In genomic region chr5:107598380-107598779, GRCm38 (mm10) we compare ENCODE assay signal across 8 mouse cellular contexts. TPM values are rescaled to one million over a fixed set of nuclear protein-coding genes. Genes with fewer than 3 reads are reported as not detected.
DNase-seq lines count a peak whose midpoint lies in the region; ATAC-seq and TF ChIP-seq lines count a peak whose summit lies in the region.

No protein-coding gene starts in this region.

- no peaks in the 10 kb centered on the region for H3K79me2 ChIP-seq in myocyte (ENCODE audit: control insufficient read depth, insufficient read depth)

- no peak overlapping the region for H3K27ac ChIP-seq in kidney, postnatal 0 days
- H3K27ac ChIP-seq in hindbrain, postnatal 0 days, result peak overlapping the region; percentile 88

- peak overlapping the region; percentile 74; the same call in 1 of the 2 replicates for H3K4me3 ChIP-seq in kidney, postnatal 0 days (replicated peaks; ENCODE audit: low read depth, low read length)
- H3K4me3 ChIP-seq in hindbrain, postnatal 0 days (ENCODE audit: low read length), result peak overlapping the region; percentile 58
- peak overlapping the region; percentile 87 for H3K4me3 ChIP-seq in myocyte

- peaks cover 11% of the 10 kb centered on the region for H3K36me3 ChIP-seq in kidney, postnatal 0 days (ENCODE audit: insufficient read depth, low read length)
- H3K36me3 ChIP-seq in hindbrain, postnatal 0 days (ENCODE audit: insufficient read depth, low read length), result peaks cover 17% of the 10 kb centered on the region
- H3K36me3 ChIP-seq in myocyte (ENCODE audit: control insufficient read depth, insufficient read depth), result peaks cover 13% of the 10 kb centered on the region

- no peak for TF ChIP-seq CTCF in kidney, postnatal 0 days (IDR thresholded peaks at IDR 0.05; ENCODE audit: low read depth)
- no peak for TF ChIP-seq CTCF in hindbrain, postnatal 0 days (IDR thresholded peaks at IDR 0.05; ENCODE audit: low read depth)

- no peaks in the 10 kb centered on the region for H3K4me1 ChIP-seq in kidney, postnatal 0 days (replicated peaks; ENCODE audit: insufficient read depth, low read length)
- H3K4me1 ChIP-seq in hindbrain, postnatal 0 days (ENCODE audit: insufficient read depth, low read length), result peaks cover 4% of the 10 kb centered on the region; the same call in 1 of the 2 replicates

- H3K9ac ChIP-seq in kidney, postnatal 0 days (ENCODE audit: low read depth, low read length), result peak overlapping the region; percentile 83; the same call in 1 of the 2 replicates
- peak overlapping the region; percentile 71 for H3K9ac ChIP-seq in hindbrain, postnatal 0 days (replicated peaks; ENCODE audit: low read length)

- peak; percentile 13 for DNase-seq in kidney, postnatal 0 days (ENCODE audit: low spot score)
- DNase-seq in kidney, adult 8-10 months, result no peak
- DNase-seq in R1 (ENCODE audit: low read depth, low spot score), result peak; percentile 9
- no peak for DNase-seq in hindbrain, postnatal 0 days (ENCODE audit: low spot score)
- no peak for DNase-seq in gastrocnemius, postnatal 36 days
- no peak for DNase-seq in left cerebral cortex, postnatal 10 days (ENCODE audit: extremely low spot score in 1 of 2, low spot score in 2 of 2)
- DNase-seq in right cerebral cortex, adult 18-20 months, result no peak

- no peaks in the 10 kb centered on the region for H3K27me3 ChIP-seq in kidney, postnatal 0 days (ENCODE audit: insufficient read depth, low read length)
- no peaks in the 10 kb centered on the region for H3K27me3 ChIP-seq in hindbrain, postnatal 0 days (ENCODE audit: insufficient read depth, low read length)
- H3K27me3 ChIP-seq in myocyte (ENCODE audit: control insufficient read depth, insufficient read depth, insufficient read length), result no peaks in the 10 kb centered on the region

- H3ac ChIP-seq in myocyte (ENCODE audit: control insufficient read depth, insufficient read length), result peak overlapping the region; percentile 94

- H3K9me3 ChIP-seq in kidney, postnatal 0 days (replicated peaks; ENCODE audit: low read length), result no peaks in the 10 kb centered on the region
- no peaks in the 10 kb centered on the region for H3K9me3 ChIP-seq in hindbrain, postnatal 0 days (ENCODE audit: low read length)

- ATAC-seq in kidney, postnatal 0 days (replicated peaks; ENCODE audit: low FRiP score, low read depth), result no peak
- no peak for ATAC-seq in hindbrain, postnatal 0 days

- no peak for TF ChIP-seq POLR2A in myocyte (IDR thresholded peaks at IDR 0.05; ENCODE audit: insufficient read length, low read depth)

- peak overlapping the region; percentile 76 for H3K4me2 ChIP-seq in kidney, postnatal 0 days (ENCODE audit: low read length)
- peak overlapping the region; percentile 74 for H3K4me2 ChIP-seq in hindbrain, postnatal 0 days (ENCODE audit: low read depth, low read length)
- peak overlapping the region; percentile 85 for H3K4me2 ChIP-seq in myocyte (ENCODE audit: low read depth)

- WGBS in kidney, postnatal 0 days, result 18% methylated on average over 4 of the region's 4 CpGs
- 26% methylated on average over 4 of the region's 4 CpGs for WGBS in hindbrain, postnatal 0 days

- intact Hi-C loops in gastrocnemius, postnatal 36 days (cut with DNase I), result loop anchor here (10.0 kb wide), 1 partner anchor 164 kb away; the partner anchor contains the start of genes Btbd8 and Lpcat2b
- intact Hi-C loops in left cerebral cortex, postnatal 10 days (cut with DNase I), result no loop called here

TF ChIP-seq in myocyte, 11 proteins besides CTCF, POLR2A, EP300 and RAD21:
- no peak for TF ChIP-seq E2F4 (IDR thresholded peaks at IDR 0.05; ENCODE audit: insufficient read depth)
- TF ChIP-seq TCF3 (IDR thresholded peaks at IDR 0.05; ENCODE audit: insufficient read length, low read depth), result no peak
- TF ChIP-seq CEBPB (IDR thresholded peaks at IDR 0.05; ENCODE audit: insufficient read depth, poor library complexity, severe bottlenecking), result no peak
- TF ChIP-seq USF1 (IDR thresholded peaks at IDR 0.05; ENCODE audit: low read depth), result no peak
- no peak for TF ChIP-seq SRF (IDR thresholded peaks at IDR 0.05; ENCODE audit: control insufficient read depth, insufficient read length, low read depth)
- no peak for TF ChIP-seq TCF12 (IDR thresholded peaks at IDR 0.05; ENCODE audit: insufficient read depth, poor library complexity, severe bottlenecking)
- no peak for TF ChIP-seq MYOG (IDR thresholded peaks at IDR 0.05; ENCODE audit: control insufficient read depth in 1 of 3, insufficient read depth in 1 of 3, insufficient read length in 2 of 3, low read depth in 2 of 3)
- TF ChIP-seq POLR2AphosphoS2 (IDR thresholded peaks at IDR 0.05; ENCODE audit: insufficient read length, low read depth), result no peak
- no peak for TF ChIP-seq MAX (IDR thresholded peaks at IDR 0.05; ENCODE audit: low read depth)
- TF ChIP-seq REST (IDR thresholded peaks at IDR 0.05; ENCODE audit: insufficient read depth, insufficient read length), result no peak
- TF ChIP-seq MYOD1 (IDR thresholded peaks at IDR 0.05; ENCODE audit: control insufficient read depth in 1 of 3, insufficient read length in 2 of 3, low read depth in 2 of 3), result no peak

RNA-seq across cellular contexts. Expression of gene Glmn, which starts 0.7 kb away (rescaled TPM):
- 26.0 and 28.3 TPM in 2 replicates for polyA plus RNA-seq in kidney, postnatal 0 days (2015; fragmentation: Nextera tagmentation; extraction: Ambion mirVana)
- 6.6 and 17.8 TPM in 2 replicates for total RNA-seq in hindbrain, postnatal 0 days (2014; rRNA removed)
- 32.6 and 33.6 TPM in 2 replicates for polyA plus RNA-seq in hindbrain, postnatal 0 days (2015; fragmentation: Nextera tagmentation; extraction: Ambion mirVana)
- polyA plus RNA-seq in myocyte (2012; fragmentation: generic; extraction: Trizol), result 2.7 TPM
- total RNA-seq in gastrocnemius, postnatal 36 days (2021), result 1 to 10 TPM; 4.9 to 7.1 TPM
- total RNA-seq in left cerebral cortex, postnatal 10 days (2021), result 10 to 100 TPM; 20.2 to 22.3 TPM

RNA-seq across cellular contexts. Expression of gene Rpap2, which starts 1.2 kb away (rescaled TPM):
- polyA plus RNA-seq in kidney, postnatal 0 days (2015; fragmentation: Nextera tagmentation; extraction: Ambion mirVana), result 17.9 and 18.3 TPM in 2 replicates
- 11.1 and 14.3 TPM in 2 replicates for total RNA-seq in hindbrain, postnatal 0 days (2014; rRNA removed)
- polyA plus RNA-seq in hindbrain, postnatal 0 days (2015; fragmentation: Nextera tagmentation; extraction: Ambion mirVana), result 21.5 and 23.4 TPM in 2 replicates
- polyA plus RNA-seq in myocyte (2012; fragmentation: generic; extraction: Trizol), result 9.7 TPM
- total RNA-seq in gastrocnemius, postnatal 36 days (2021), result 10 to 100 TPM; 11.0 to 12.4 TPM
- 10 to 100 TPM; 18.9 to 21.8 TPM for total RNA-seq in left cerebral cortex, postnatal 10 days (2021)

Comparison
In these comparisons a context has a peak if more than half of its experiments do, and no peak if none do; other contexts are left out.
1. DNase-seq: peak in kidney, postnatal 0 days (single experiment) and R1 (single experiment); none in kidney, adult 8-10 months (0 of 2), hindbrain, postnatal 0 days (single experiment), gastrocnemius, postnatal 36 days (0 of 2), left cerebral cortex, postnatal 10 days (0 of 2) and right cerebral cortex, adult 18-20 months (single experiment).
2. Peak in every context shown above with its lines, with median percentiles within 50 percentile points of each other: H3K4me2 ChIP-seq and H3K4me3 ChIP-seq.